Mouse (Mus musculus) liver, embryonic 14 days (tissue): ENCODE data around the gene Baz1b. TPM values are rescaled to one million over a fixed set of nuclear protein-coding genes. Genes with fewer than 3 reads are reported as not detected.

Experiments
- polyA plus RNA-seq: library from polyadenylated mRNA; depleted of rRNA; stranded (reverse); fragments of >200 nt; gene quantifications from 2 replicates; pipeline ENCODE4 v1.2.3, GENCODE M21; 2012; rRNA removed

The Baz1b gene
- 21.3 and 23.6 TPM in 2 replicates for polyA plus RNA-seq

GRCm38 (mm10) chr5:135186621-135187348, at the start of gene Baz1b:
TSS of gene Baz1b (plus strand) at chr5:135187264.

DNA sequence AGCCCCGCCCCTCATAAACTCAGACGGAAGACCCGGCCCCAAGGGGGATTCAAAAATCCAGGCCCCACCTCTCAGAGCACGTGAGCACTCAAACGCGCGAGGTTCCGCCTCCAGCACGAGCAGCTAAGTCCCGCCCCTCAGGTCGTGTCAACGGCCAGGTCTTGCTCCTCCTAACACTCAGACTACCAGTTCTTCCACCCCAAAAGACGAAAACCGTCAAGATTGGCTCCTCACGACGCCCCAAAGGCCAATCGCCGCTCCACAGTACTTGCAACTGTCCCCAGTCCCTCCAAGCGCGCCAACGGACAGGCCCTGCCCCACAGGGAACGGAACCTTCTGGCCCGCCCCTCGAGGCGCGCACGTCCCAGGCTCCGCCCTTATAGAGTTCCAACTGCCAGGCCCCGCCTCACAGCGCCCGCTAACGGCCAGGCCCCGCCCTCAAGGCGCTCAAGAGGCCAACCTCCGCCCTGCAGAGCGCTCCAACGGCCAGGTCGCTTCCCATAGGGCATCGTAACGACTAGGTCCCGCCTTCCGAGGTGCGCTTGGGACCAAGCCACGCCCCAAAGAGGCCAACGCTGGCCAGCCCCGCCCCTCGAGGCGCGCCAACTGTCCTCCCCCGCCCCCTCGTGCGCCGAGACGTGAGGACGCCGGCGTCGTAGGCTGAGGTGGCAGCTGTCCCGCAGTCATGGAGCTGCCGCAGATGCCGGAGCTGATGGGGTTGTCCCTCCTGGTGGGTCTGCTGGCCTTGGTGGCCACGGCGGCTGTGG, 37.8 kb upstream of the Baz1b start, which contains the start of gene Tbl2:
TSS of gene Tbl2 (plus strand) at position 605 of the 767 bp plus-strand sequence.

GRCm38 (mm10) chr5:135168063-135169062, 18.7 kb upstream of the Baz1b start, which contains the start of gene Bcl7b:
TSS of gene Bcl7b (plus strand) at chr5:135168283.

DNA sequence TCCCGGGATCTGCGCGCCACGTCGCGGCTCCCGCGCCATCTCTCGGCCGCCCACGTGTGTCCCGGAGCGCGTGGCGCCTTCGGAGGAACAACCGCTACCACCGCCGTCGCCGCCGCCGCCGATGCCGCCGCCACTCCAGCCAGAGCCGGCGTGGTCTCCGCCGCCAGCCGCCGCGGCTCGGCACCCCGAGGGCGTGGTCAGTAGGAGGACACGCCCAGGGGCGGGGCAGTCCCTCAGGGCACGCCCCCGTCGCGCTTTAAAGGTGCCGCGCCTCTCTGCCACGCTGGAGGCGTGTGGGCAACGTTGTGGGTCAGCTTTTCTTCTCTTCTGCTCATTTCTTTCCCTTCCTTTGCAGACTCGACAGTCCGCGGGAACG, 64.0 kb downstream of the Baz1b start, which contains the start of gene Fzd9:
TSS of gene Fzd9 (minus strand) at position 152 of the 376 bp plus-strand sequence.

Other genes with a start within 250 kb of the Baz1b start
- gene Cldn4, start 240.3 kb upstream of the Baz1b start, polyA plus RNA-seq, result 0.24 and 0.83 TPM in 2 replicates
- gene Cldn3, start 201.1 kb upstream of the Baz1b start, polyA plus RNA-seq, result 0.33 and 0.77 TPM in 2 replicates
- 24.5 and 27.1 TPM in 2 replicates for gene Abhd11, start 178.1 kb upstream of the Baz1b start, polyA plus RNA-seq
- 1.9 and 2.0 TPM in 2 replicates for gene Stx1a, start 163.8 kb upstream of the Baz1b start, polyA plus RNA-seq
- 7.7 and 9.4 TPM in 2 replicates for gene Dnajc30, start 123.1 kb upstream of the Baz1b start, polyA plus RNA-seq
- 35.8 and 43.9 TPM in 2 replicates for gene Bud23, start 122.3 kb upstream of the Baz1b start, polyA plus RNA-seq
- gene Vps37d, start 109.0 kb upstream of the Baz1b start, polyA plus RNA-seq, result 0.25 and 0.37 TPM in 2 replicates
- gene Mlxipl, start 97.4 kb upstream of the Baz1b start, polyA plus RNA-seq, result 12.3 and 17.8 TPM in 2 replicates
- gene Tbl2, start 37.6 kb upstream of the Baz1b start, polyA plus RNA-seq, result 5.1 and 5.8 TPM in 2 replicates
- gene Bcl7b, start 19.0 kb upstream of the Baz1b start, polyA plus RNA-seq, result 11.7 and 11.8 TPM in 2 replicates
- gene Fzd9, start 64.0 kb downstream of the Baz1b start, polyA plus RNA-seq, result 0.12 and 0.25 TPM in 2 replicates
- gene Fkbp6, start 162.8 kb downstream of the Baz1b start, polyA plus RNA-seq, result 0.05 TPM in 1 of 2 replicates, not detected in the other
- not detected in 2 replicates for gene Trim50, start 166.0 kb downstream of the Baz1b start, polyA plus RNA-seq
- 12.1 and 14.1 TPM in 2 replicates for gene Nsun5, start 182.7 kb downstream of the Baz1b start, polyA plus RNA-seq
- 5.7 and 8.6 TPM in 2 replicates for gene Pom121, start 207.3 kb downstream of the Baz1b start, polyA plus RNA-seq